Mouse (Mus musculus) thymus, postnatal 10 days (tissue): ENCODE measurements around the gene Ptcd1.
"Not testable (repeated sequence)": the region's sequence is repeated elsewhere in the genome, so short reads cannot be mapped to it uniquely, and the experiment has no call there.

Experiments
- DNase-seq, 2 experiments: peaks; one replicate each; pipeline ENCODE4 v3.0.0; 2021; ENCODE audit warnings: low spot score in 2 of 2

Ptcd1 gene

DNA sequence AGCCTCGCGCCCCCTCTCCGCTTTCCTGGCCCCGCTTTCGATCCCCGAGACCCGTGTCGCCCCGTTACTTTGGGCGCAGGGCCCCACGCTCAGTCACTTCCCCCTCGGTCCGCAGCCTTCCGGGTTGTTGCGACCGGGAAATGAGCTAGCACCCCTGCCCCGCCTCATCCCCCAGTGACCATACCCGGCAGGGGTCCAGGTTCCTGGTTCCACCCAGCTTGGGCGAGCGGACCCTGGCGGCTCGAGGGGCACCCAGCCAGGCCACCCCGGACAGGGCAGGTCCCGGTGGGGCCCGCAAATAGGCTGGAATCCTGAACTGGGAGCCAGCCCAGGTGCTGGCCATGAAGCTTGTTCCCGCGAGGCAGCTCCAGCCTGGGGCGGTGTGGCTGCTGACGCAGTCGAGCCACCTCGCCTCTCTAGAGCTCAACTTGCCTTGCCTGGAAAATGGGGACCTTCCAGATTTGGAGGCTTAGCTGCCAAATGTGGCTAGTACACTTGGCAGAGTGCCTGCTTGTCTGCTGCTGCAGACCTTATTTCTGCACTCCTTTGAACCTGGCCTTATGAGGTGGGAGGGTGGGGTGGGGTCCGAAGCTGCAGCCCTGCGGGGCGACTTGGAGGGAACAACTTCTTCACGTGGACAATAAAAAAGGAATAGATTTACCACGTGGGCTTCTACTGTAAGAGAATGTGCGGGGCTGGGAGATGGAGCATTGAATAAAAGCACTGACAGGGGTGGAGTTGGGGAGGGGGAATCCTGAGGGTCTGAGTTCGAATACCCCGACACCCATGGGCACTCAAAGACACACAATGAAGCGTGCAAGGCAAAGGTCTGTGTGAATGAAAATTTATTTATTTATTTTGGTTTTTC lies 52.1 kb downstream of the Ptcd1 start:
- peak in 1 of 2 experiments; percentile 52 for DNase-seq

DNA sequence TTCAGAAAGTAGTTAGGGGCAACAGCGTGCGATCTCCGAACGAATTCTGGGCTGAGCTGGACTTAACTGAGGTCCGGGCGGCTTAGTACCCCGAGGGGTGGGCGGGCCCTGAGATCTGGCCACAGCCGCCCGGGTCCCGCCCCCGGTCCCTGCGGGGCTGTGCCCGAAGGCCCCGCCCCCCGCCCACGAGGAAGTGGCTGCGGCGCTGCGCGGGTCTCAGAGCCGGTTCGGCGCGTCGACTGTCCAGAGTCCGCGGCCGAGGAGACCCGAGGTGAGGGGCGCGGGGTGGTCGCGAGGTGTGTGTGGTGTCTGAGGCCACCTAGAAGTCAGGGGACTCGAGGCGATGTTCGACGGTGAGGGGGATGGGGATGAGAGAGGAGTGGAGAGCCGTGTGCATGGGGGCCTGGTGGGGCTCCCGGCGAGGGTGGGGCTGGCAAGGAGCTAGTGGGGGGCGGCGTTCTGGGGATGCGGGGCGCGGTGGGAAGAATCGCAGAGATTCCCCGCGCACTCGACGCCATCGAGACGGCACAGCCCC lies 52.8 kb downstream of the Ptcd1 start, which contains the start of gene Arpc1b:
TSS of gene Arpc1b (plus strand) at position 145 of the 535 bp plus-strand sequence.
- peak; percentile 48 to 57 for DNase-seq

DNA sequence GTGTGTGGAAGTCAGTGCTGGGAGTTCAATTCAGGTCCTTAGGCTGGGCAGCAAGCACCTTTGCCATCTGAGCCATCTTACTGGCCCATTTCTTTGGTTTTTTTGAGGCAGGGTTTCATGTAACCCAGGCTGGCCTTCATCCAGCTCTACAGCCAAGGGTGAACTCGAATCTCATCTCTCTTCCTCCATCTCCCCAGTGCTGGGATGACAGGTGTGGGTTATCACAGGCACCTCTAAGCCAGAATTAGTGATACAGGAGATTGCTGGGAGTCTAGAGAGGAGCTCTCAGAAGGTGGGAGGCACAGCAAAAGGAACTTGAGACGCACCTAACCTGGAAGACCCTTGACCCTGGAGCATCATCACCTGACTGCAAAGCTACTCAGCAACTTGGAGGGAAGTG lies 53.5 kb downstream of the Ptcd1 start:
- DNase-seq, result no peak

DNA sequence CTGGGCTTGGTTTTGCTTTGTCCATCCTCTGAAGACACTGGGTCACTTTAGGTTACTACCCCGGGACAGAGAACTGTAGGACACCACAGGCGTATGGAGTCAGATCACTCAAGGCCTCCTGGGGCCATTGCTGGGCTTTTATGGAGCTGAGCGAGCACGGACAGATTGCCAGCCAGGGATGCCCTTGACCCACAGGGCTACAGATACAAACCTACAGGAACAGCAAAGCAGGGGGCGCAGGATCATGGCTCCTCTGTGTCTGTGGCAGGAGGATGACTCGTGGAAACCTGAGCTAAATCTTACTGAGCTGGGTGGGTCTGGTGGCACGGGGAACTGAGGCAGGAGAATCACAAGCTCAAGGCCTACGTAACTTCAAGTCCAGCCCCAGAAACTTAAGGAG lies 54.3 kb downstream of the Ptcd1 start:
- no peak for DNase-seq

DNA sequence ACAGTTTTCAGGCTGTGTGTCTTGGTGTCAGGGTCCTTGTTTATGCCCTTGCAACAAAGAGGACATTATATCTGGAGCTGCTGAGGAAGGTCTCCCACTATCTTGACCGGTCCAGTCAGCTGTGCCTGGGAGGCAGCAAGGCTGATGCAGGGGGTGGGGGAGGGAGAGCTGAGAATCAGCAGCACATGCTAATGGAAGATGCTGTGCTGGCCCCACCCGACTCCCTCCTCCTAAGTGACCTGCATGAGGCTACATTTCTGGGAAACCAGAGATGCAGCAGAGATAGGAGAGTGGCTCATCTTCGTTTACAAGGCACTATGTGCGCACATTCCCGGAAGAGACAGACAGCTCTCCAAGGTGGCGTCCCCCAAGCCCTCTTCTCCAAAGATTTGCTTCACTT lies 56.5 kb downstream of the Ptcd1 start:
- no peak for DNase-seq

DNA sequence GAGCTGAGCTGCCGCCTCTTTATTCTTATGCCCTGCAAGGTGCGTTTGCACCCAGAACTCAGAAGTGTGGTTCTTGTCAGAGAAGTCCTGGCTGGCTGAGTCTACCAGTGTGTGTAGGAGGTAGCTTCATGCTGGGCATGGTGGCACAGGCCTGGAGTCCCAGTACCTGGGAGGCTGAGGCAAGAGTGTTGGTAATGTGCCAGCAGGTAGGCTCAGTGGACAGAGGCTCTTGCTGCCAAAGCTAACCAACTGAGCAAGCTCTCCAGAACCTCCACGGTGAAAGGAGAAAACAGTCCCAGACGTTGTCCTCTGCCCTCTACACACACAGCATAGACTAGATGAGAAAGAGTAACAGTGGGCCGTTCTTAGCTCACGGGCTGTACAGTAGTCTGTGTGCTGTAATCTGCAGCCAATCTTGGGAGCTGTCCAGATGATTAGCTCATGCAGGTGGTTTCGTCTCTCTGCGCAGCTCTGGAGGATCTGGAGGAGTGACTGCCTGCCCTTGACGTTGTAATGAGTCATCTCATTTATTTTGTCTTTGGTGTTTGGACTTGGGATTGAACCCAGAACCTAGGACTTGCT lies 61.1 kb downstream of the Ptcd1 start:
- DNase-seq, result no peak

DNA sequence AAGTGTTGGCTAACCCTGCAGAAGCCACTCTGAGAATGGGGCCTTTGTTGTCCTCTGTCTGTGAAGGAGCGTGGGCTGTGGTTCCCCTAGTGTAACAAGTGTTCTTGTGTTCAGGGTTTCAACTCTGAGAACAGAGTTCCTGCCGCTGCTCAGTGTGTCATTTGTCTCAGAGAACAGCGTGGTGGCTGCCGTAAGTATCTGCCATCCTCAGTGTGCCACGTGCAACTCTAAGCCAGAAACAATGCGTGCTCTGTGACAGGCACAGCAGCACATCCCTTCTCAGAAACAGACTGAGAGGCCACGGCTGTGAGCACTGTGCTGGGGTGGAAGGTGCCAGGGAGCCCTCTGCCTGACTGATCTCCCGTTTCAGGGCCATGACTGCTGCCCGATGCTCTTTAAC lies 62.6 kb downstream of the Ptcd1 start:
- no peak for DNase-seq

DNA sequence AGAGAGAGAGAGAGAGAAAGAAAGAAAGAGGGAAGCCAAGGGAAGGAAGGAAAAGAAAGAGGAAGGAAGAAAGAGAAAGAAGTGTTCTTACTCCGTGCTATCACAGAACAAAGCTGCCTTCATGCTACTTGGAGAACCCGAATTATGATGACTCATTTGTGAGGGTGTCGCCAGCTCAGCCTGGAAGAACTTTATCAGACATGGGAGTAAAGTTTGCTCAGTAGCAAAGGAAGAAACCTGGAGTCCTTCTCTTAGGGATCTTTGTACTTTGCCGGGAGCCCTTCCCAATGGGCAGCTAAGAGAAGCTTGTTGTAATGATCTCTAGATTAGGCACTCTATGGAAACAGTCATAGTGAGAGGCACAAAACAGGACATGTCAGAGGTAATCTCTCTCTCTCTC lies 64.2 kb downstream of the Ptcd1 start:
- DNase-seq, result no peak

DNA sequence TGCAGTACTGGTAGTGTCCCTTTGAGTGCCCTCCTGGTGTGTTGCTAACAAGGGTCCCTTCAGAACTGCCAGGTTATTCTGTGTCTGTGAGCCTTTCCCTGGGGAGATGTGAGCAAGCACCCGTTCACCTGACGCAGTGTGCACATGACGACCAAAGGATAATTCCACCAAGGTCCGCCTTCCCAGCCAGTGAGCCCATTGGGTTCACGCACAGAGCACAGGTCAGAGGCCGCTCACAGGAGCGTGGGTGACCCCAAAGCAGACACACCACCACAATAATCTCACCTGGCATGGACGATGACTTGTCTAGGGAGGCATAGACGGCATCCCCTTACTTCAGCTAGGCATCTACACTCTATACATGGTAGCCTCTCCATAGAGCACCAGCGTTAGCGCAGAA lies 65.5 kb downstream of the Ptcd1 start:
- DNase-seq, result not testable (repeated sequence)

DNA sequence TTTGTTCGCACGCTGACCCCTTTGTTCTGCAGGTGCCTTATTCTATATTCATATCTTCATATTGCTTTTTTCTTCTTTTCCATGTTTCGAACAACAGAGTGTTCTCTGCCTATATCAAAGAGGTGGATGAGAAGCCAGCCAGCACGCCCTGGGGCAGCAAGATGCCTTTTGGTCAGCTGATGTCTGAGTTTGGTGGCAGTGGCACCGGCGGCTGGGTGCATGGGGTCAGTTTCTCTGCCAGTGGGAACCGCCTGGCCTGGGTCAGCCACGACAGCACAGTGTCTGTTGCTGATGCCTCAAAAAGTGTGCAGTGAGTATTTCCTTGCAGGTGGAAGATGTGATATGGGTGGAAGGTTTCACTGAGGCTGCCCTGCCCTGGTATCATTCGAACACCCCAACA lies 65.9 kb downstream of the Ptcd1 start:
- DNase-seq, result no peak

DNA sequence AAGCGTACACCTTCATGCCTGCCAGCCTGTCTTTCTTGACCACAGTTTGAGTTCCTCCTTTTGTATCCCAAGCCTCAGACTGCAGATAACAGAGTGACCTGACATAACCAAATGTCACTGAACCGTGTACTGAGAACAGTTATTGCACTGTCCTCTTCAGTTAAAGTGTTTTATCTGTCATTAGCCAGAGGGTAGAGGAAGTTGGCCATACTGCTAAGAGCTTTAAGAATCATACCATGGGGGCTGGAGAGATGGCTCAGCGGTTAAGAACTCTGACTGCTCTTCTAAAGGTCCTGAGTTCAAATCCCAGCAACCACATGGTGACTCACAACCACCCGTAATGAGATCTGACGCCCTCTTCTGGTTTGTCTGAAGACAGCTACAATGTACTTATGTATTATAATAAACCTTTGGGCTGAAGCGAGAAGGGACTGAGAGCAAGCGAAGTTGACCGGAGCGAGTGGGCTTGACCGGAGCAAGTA lies 68.5 kb downstream of the Ptcd1 start:
- no peak for DNase-seq
